Mouse (Mus musculus) c-Kit-positive CD71-positive TER-119-positive erythroid progenitor cells, embryonic 14.5 days (primary cell): ENCODE results near the gene Slfn14.
"Not testable (repeated sequence)": the region's sequence is repeated elsewhere in the genome, so short reads cannot be mapped to it uniquely, and the experiment has no call there.

Source experiments
- DNase-seq: peaks from one replicate; pipeline ENCODE4 v3.0.0-alpha.2; 2013; ENCODE audit warnings: low spot score

Gene Slfn14

DNA sequence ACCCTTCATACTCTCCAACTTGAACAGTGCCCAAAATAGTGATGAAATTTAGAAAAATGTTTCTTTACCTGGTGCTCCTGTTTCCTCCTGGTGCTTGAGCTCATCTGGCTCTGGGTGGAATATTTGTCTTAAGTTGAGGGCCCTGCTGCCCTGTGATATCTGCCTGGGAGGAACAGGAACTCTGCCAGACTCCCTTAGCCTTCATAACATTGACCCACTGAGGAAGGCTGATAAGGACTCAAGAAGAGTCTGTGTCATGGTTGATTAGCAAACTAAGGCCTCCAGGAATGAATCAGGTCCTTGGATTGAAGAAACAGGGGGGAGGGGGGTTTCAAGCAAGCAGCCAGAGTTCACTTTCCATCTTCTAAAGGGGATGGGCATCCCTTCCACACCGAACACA lies at the start of gene Slfn14:
TSS of gene Slfn14 (minus strand) at position 161 of the 400 bp plus-strand sequence.
- peak; percentile 89 for DNase-seq

DNA sequence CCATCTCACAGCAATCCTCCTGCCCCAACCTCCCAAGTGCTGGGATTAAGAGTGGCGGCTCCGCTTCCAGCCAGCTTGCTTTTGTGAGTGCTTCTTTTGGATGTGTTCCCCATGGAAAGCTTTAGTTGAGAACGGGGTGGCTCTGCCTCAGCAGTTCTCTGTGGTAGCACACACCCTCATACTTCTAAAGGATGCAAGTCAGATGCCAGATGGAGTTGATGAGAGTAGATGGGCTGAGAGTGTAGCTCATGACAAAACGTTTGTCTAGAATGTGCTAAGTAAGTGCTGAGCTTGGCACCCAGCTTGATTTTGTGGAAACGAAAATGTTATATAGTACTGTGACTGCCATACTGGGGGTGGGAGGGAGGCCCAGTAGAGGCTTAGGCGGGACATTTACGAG lies 49.3 kb upstream of the Slfn14 start:
- DNase-seq = no peak

DNA sequence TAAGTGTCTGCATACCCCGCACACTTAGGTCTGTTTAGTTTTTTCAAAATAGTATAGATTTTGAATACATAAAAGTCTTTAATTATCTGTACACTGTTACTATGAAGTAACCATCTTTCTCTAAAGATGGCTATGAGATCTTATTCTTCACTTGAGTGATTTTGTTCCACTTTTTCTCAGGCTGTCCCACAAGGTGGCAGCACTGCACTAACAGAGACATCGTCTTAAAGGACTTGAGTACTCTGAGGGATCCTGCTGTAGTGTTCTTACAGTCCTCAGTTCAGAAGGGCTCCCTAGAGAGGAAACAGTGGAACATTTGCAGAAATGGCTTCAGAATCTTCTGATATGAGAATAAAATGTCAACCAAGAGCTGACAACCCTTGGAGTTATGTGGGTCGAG lies 40.9 kb upstream of the Slfn14 start:
- peak; percentile 44 for DNase-seq

DNA sequence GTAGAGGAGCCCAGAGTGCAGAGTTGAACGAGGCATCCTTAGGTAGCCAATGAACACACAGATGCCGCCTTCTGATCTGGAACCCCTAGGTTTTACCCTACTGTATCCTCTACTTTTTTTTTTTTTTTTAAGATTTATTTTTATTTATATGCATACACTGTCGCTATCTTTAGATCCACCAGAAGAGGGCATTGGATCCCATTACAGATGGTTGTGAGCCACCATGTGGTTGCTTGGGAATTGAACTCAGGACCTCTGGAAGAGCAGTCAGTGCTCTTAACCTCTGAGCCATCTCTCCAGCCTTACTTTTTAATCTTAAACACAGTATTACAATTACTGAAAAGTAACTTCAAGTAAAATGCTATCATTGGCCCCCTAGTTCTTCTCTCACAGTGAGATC lies 40.2 kb upstream of the Slfn14 start:
- DNase-seq = not testable (repeated sequence)

DNA sequence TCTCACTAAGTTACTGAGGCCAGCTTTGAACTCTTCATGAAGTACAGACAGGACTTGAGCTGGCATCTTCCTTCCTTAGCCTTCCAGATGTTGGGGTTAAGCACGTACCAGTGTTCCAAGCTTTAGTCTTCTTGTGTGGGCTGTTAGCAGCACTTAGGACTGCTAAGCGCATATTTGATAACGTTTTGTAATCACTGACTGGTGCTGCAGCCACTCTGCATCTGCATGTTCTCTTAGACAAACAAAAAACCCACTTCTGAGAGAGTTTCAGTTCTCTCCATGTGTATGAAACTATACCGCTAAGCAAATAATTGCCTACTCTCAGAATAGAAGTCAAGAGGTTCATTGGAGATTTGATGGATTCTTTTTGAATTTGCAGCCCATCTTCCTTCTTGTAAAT lies 32.5 kb upstream of the Slfn14 start:
- DNase-seq = no peak

DNA sequence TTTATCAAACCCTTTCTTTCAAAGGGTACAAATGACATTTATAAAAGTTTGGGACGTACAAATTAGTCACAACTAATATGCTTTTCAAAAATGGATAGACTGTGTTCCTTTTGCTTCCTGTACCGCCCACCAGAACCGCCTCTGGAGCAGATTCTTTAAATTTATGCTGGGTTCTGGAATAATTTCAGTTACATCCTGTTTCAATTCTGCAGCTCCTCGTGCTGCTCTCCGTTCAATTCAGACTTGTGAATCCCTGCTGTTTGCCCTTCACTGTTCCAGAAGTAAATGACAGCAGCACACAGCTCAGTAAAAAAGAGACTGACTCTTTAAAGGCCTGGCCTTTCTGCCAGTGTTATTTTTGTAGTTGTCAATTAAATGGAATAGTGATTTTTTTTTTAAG lies 25.9 kb upstream of the Slfn14 start:
- no peak for DNase-seq

DNA sequence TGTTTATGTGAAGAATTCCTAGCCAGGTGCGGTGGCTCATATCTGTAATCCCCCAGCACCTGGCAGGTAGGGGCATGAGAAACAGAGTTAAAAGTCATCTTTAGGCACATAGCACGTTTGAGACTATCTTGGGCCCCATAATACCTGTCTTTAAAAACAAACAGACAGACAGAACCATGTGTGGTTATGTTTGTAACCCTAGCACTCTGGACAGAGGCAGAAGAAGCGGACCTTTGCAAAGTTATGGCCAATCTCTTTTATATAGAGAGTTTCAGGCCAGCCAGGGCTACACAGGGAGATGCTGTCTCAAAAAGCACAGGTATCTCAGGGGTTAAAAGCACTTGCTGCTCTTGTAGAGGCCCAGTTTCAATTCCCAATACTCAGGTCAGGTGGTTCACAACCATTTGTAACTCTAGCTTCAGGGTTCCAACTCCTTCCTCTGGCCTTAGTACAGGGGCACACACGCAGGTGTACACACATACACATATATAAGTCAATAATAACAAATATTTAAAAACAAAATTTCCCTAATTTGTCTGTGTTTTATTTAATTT lies 20.3 kb upstream of the Slfn14 start:
- DNase-seq = no peak

DNA sequence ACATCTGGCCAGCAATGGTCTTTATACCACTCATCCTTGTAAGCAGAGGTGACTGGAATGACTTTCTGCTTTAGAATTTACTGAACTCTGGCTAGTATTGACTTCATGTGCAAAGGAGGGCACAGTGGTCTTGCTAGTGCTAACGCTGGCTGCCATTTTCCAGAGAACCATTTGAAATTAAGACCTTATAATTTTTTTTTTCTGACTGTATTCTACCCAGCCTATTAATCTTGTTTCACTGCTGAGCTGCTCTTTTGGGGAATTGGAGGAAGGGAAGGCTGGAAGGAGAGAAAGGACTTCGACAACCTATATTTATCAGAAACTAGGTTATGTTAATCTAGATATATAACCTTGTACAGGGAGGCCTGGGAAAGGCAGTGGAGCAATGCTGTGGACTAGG lies 18.0 kb upstream of the Slfn14 start:
- DNase-seq = no peak

DNA sequence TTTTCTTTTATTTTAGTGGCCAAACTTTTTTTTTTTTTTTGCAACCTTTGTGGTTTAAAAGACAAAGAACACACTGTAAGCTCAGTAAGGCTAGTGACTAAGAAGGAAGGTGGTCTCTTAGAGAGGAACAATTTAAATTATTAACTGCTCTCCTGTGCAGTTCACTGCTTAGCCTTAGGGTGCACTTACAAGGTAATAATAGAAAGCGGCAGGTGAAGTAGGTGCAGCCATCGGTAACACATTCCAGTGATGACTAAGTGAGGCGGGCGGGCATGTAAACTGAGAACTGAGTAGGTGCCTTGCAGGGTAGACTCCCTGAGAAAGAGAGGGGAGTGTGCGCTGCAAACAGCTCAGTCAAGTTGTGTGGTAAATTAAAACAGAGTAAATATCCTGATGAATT lies 17.2 kb upstream of the Slfn14 start:
- DNase-seq = no peak

DNA sequence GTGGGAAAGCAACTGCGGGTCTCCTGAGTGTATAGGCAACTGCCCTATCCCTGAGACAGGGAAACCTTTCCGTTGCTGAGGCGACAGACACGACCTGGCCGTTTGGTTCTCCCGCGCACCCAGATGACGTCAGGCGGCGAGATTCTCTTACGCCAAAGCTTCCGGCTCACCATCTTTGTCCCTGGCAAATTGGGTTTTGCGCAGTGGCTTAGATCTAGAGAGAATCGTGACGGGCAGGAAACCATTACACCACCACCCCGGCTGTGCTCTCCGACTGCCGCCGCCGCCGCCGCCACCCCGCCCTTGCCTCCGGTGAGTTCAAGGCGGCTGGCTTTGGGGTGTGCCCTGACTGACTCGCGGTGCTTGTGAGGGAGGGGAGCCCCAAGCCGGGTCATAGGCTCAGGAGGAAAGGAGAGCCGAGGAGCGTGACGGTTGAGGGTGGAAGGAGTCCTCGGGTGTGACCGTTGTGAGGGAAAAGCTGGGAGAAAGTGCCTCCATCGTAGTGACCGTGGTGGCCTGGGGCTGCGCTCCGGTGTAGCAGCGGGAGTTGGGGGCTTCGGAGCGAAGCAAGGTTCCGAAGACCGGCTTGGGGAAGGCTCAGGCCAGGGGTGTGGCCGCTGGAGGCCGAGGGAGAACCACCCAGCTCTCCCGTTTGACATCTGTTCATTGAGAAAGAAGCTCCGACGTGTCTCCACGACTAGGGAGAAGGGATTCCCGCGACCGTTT lies 16.2 kb upstream of the Slfn14 start, which contains the start of gene Pex12:
TSS of gene Pex12 (minus strand) at position 61 of the 726 bp plus-strand sequence.
- peak; percentile 96 for DNase-seq

DNA sequence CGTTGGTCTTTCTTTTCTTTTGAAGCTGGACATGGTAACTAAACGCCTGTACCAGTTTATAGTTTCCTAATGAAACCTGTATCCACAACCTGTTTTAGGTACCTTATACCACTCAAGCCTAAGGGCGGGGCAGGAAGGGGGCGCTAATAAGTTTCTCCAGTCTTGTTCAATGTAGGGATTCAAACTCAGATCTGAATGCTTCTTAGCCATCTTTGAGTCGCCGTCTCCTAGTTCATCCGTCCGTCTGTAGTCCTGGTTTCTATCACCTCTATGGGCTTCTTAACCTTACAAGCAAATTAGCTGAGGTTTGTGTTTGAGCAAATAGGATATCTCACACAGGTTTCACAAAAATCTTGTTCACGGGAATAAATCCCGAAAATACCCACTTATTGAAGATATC lies 15.6 kb upstream of the Slfn14 start:
- no peak for DNase-seq

DNA sequence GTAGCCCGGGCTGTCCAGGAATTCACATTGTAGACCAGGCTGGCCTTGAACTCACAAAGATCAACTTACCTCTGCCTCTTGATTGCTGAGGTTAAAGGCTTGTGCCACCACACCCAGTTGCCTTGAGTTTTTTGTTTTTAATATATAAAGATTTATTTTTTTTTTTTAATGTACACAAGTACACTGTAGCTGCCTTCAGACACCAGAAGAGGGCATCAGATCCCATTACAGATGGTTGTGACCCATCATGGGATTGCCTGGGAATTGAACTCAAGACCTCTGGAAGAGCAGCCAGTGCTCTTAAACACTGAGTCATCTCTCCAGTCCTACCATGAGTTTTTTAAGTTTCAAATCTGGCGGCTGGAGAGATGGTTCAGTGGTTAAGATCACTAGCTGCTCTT lies 14.9 kb upstream of the Slfn14 start:
- no peak for DNase-seq

DNA sequence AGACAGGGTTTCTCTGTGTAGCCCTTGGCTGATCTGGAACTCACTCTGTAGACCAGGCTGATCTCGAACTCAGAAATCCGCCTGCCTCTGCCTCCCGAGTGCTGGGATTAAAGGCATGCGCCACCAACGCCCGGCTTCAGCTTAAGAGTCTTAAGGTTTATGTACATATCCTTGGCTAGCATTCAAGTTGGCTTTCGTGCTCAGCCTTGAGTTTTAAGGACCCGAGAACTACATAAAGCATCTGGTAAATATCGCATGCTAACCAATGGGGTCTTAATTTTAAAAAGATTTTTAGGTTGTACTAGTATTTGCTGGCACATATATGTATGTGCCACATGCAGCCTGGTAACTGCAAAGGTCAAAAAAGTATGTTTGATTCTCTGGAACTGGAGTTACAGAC lies 13.2 kb upstream of the Slfn14 start:
- no peak for DNase-seq

DNA sequence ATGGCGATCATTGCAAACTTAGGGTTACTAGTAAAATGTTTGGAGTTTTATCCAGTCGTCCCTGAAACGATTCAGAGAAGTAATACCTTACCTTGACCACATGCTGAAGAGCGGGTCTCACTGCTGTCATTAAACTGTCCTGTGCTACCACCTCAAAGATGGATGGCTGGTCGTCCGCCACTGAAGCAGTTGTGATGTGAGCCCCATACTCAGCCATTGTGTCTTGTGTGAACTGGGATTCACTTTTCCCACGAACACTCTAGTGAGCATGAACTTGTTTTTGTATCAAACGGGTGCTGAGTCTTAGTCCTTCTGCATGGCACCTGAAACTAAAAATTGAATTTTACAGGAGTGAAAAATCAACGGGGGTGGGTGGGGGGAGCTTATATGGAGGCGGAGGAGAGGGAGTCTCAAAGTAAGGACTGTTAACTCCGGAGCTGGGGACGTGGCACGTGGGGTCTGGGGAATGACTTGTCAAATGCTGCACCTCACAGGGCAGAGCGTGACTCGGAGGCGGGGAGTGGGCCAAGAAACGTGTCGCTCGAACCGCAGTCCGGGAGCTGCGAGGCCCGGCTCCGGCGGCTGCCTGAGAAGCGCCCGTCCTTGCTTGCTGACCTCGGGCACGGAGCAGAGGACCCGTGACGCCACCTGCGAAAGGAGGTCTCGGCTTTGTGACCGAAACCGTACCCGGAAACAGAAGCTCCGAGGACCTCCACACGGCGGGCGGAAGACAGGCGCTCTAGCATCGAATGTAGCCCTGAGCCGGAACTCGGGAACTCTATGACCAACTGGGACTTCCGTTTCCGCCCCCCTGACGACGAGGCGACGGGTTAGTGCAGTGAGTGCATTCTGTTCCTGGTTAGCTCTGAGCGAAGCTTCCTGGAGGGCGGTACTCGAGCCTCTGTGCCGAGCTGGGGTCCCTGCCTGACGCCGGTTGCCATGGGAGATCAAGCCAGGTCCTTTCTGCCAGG lies 12.0 kb upstream of the Slfn14 start, which contains the start of gene Ap2b1:
TSS of gene Ap2b1 (plus strand) at position 800 of the 971 bp plus-strand sequence.
- peak; percentile 88 for DNase-seq

DNA sequence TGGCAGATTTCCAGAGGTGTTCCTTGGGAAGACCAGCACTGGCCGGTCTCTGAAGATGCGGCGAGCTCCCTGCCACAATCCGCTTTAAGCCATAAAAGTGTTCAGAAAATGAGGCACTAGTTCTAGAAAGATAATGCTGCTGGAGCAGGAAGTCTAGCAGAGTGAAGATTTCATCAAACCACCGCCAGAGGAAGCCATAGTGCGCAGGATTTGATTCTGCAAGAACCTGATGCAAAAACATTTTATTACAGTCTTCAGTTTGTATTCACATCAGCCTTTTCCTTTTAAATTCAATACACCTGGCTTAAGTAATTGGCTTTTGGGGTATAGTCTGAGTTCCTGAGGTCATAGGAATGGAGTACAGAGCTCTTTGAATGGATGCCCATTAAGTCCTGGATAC lies 11.3 kb upstream of the Slfn14 start:
- peak; percentile 34 for DNase-seq

DNA sequence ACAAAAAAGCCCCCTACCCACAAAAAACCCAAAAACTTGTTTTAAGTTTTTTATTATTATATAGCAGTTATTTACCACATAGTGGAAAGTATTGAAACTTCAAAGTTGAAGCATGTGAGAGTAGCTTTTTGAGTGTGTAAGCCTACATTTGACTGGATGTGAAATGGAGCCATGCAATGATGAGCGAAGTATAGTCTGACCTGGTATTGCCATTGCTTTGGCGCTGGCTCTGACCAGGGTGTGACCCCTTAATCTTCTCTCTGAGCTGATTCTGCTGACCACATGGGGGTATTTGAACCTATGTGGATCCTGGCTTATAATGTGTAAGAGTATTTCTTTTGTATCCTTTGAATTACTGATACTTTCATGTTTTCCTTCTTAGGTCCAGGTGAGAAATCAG lies 7.6 kb upstream of the Slfn14 start:
- DNase-seq = no peak

DNA sequence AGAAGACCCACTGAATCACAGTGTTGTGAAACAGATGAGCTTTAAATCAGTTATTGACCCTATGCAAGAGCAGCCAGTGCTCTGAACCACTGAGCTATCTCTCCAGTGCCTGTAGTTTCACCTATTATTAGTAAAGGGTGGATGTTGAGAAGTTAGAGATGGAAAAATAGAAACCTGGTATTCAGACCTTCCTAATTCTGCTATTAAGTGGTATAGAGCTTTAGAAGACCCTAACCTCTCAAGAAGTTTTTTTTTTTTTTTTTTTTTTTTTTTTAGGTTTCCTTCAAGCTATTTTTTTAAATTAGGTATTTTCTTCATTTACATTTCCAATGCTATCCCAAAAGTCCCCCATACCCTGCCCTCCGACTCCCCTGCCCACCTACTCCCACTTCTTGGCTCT lies 6.7 kb upstream of the Slfn14 start:
- no peak for DNase-seq

DNA sequence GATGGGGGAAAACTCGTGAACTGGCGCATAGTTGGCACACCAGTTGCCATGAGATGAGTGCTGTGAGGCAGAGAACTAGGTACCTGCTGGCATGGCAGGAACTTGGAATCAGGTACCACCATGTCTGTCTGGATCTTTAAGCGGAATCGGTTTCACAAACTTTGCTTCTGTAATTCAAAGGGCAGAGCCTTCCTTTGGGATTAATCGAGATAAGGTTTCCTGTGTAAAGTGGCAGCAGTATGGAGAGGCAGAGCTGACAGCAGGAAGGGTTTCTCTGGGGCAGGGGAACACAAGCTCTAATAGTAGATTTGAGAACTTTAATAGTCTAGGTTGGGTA lies 5.7 kb upstream of the Slfn14 start:
- no peak for DNase-seq

DNA sequence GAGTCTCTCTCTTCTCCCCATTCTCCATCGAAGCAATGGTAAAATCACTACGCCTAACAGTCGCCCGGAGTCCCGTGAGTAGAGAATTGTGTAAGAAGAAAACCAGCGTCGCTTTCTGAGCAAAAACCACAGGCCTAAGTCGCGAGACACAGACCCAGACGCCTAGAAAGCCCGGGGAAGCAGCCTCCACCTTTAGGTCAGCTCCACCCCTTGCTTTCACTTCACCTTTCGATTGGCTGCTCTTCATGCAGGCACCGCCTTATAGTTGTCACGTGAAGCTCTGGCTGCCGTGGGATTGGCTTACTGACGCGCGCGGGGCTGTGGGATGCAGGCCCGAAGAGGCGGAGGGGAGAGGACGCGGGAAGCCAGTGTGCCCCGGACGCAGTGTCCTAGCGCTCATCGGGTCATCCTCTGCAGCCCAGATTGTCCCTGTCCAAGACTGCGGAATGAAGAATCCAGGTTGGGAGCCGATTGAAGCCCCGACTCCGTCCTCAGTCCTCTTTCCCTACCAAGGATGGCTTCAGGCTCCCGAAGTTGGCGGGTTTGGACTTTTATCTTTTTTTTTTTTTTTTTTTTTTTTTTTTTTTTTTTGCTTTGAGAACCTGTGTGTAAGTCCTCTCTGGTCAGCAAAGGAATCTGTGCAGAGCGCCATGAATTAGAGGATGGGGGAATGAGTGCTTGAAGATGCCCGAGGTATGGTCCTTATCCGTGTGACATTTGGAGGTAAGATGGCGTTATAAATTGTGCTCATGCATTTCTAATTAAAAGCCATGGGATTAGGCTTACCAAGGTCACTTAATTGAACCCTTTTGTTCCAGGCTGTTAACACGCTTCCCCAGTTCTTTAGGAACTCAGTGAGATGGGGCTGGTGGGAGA lies 5.1 kb upstream of the Slfn14 start:
- peak; percentile 94 for DNase-seq

DNA sequence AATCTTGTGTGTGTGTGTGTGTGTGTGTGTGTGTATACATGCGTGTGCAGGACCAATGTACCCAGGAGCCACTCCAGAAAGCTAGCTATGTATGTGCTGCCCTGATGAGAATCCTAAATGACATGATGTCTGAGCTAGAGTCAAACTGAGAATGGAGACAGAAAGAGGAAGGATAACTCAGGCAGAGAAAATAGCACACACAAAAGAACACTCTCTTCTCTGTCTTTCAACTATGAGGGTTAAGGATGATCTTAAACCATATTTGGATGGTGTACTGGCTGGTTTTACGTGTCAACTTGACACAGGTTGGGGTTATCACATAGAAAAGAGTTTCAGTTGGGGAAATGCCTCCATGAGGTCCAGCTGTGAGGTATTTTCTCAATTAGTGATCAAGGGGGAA lies 3.1 kb upstream of the Slfn14 start:
- no peak for DNase-seq

DNA sequence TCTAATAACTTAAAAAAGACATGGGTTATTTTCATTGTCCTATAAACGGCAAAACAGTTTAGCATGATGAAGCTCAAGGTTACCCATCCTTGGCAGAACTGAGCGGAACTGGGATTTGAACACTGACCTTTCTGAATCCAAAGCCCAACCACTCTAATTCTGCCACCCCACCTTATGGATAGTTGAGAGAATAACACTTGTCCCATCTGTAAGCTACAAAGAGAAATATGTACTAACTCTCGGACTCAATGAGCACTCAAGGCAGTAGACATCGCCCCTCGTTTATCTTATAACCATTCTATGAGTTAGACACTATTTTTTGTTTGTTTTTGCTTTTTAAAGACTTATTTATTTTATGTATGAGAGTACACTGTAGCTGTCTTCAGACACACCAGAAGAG lies 2.5 kb upstream of the Slfn14 start:
- no peak for DNase-seq

DNA sequence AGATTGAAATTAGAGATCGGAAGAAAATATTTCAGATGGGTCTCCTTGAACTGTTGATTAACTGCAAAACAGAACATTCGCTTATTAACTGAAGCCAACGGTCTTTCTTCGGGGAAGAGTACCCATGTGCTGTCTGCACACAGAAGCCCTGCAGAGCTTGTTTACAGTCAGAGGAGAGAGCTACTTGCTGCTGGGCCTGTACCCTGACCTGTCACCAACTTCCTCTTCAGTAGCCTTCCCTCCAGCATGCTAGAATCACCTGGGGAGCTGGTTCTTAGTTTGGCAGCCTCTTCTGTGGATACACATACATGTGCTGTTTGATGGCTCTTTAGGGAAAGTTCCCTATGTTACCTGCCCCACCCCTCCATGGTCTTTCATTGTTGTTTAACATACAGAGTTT lies 899 bp downstream of the Slfn14 start:
- no peak for DNase-seq
